Mouse (Mus musculus) heart, embryonic 12.5 days (tissue): ENCODE data around the gene Mpped1. TPM values are rescaled to one million over a fixed set of nuclear protein-coding genes. Genes with fewer than 3 reads are reported as not detected.

Experiments
- ATAC-seq: fragments of 200-750 bp; cut with Nextera tagmentation; 2 replicates; pipeline ENCODE4 v1.8.0; 2017; ENCODE audit warnings: moderate TSS enrichment, moderate library complexity; ENCODE audit not compliant: insufficient number of reproducible peaks, low FRiP score
- H3K27ac ChIP-seq: fragments of 300-500 bp; sonication (generic); 2 replicates; pipeline ENCODE4 v1.5.1; 2016; ENCODE audit warnings: mild to moderate bottlenecking, moderate library complexity; ENCODE audit not compliant: poor library complexity, severe bottlenecking
- H3K27me3 ChIP-seq: fragments of 300-500 bp; sonication (generic); replicated peaks from 2 replicates; pipeline ENCODE4 v1.6.1; 2016; ENCODE audit warnings: mild to moderate bottlenecking, moderate library complexity
- H3K36me3 ChIP-seq: fragments of 300-500 bp; sonication (generic); 2 replicates; pipeline ENCODE4 v1.6.1; 2016; ENCODE audit warnings: mild to moderate bottlenecking, moderate library complexity
- H3K4me1 ChIP-seq: fragments of 300-500 bp; sonication (generic); replicated peaks from 2 replicates; pipeline ENCODE4 v1.6.1; 2016; ENCODE audit warnings: mild to moderate bottlenecking
- H3K4me2 ChIP-seq: fragments of 300-500 bp; sonication (generic); 2 replicates; pipeline ENCODE4 v1.6.1; 2016; ENCODE audit warnings: mild to moderate bottlenecking, moderate library complexity
- H3K4me3 ChIP-seq: fragments of 300-500 bp; sonication (generic); 2 replicates; pipeline ENCODE4 v1.5.1; 2016; ENCODE audit warnings: mild to moderate bottlenecking
- H3K9ac ChIP-seq: fragments of 300-500 bp; sonication (generic); 2 replicates; pipeline ENCODE4 v1.6.1; 2016; ENCODE audit warnings: mild to moderate bottlenecking, moderate library complexity
- H3K9me3 ChIP-seq: fragments of 300-500 bp; sonication (generic); replicated peaks from 2 replicates; pipeline ENCODE4 v1.6.1; 2016; ENCODE audit warnings: mild to moderate bottlenecking, moderate library complexity
- WGBS: fragments of 180-500 bp; shearing (Covaris S2); methylation state at CpG from one replicate; pipeline ENCODE4 v1.1.7; 2016; 5-methylcytosine and 5-hydroxymethylcytosine counted together
- polyA plus RNA-seq: library from polyadenylated mRNA; unstranded; fragments of >200 nt; fragmentation: Nextera tagmentation; extraction: Ambion mirVana; gene quantifications from 2 replicates; pipeline ENCODE4 v1.2.1, GENCODE M21; 2016

The Mpped1 gene
- polyA plus RNA-seq, 1 experiment from 2014 or later = 0.10 TPM

DNA sequence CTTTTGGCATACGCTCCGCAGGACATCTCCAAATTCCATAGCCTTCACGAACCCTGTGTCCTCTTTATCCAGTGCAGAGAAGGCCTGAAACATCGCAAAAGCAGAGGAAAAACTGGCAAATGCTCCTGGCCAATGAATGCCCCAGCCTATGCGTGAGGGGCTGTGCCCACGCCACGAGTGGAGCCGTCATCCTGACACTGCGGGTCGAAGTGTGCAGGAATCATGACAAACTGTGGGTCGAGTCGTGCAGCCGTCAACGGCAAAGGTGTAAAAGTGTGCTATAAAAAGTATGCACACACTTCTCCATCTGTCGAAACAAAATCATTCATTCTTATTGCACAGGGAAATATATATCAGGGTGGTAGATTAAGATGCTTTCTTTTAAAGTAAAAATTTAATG lies 113.6 kb downstream of the Mpped1 start:
- Histone ChIP-seq H3K27me3 (peaks cover 17% of the 10 kb centered on the region; the same call in 1 of the 2 replicates), H3K4me1 (no peaks in the 10 kb centered on the region), H3K4me3 (no peak overlapping the region), H3K9ac (no peak overlapping the region), H3K4me2 (no peak overlapping the region), H3K27ac (no peak overlapping the region), H3K36me3 (no peaks in the 10 kb centered on the region), H3K9me3 (no peaks in the 10 kb centered on the region)
- ATAC-seq = no peak
- 79% methylated on average over 15 of the region's 15 CpGs for WGBS

- peaks cover 17% of the 10 kb centered on the region; the same call in 1 of the 2 replicates for H3K27me3 ChIP-seq
- 75% methylated on average over 7 of the region's 7 CpGs for WGBS
Measured at GRCm38 (mm10) chr15:83894261-83894660, 115.0 kb downstream of the Mpped1 start.

DNA sequence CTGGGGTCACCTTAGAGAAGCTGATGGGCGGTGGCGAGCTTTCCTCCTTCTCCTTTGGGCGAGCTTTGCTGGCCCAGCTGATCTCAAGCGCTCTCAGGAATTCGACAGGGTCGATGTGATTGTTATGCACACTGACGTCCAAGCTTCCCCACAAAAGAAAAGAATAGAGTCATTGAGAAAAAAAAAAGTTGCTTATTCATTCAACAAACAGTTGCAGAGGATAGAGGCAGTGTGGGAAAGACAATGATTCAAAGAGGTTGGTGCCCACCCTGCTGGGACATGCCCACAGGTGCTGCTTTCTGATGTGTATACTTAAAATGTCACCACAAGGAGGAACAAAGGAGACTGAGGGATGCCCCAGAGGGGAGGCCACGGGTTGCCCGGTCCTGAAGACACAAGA lies 116.7 kb downstream of the Mpped1 start:
- H3K4me2 ChIP-seq = no peak overlapping the region
- no peaks in the 10 kb centered on the region for H3K4me1 ChIP-seq
- no peak overlapping the region for H3K9ac ChIP-seq
- 41% methylated on average over 9 of the region's 9 CpGs for WGBS
- H3K36me3 ChIP-seq = no peaks in the 10 kb centered on the region
- H3K9me3 ChIP-seq = no peaks in the 10 kb centered on the region
- H3K4me3 ChIP-seq = no peak overlapping the region
- H3K27ac ChIP-seq = no peak overlapping the region
- peaks cover 17% of the 10 kb centered on the region; the same call in 1 of the 2 replicates for H3K27me3 ChIP-seq
- no peak for ATAC-seq

More at GRCm38 (mm10) chr15:83894261-83894660, 115.0 kb downstream of the Mpped1 start:
- ATAC-seq = no peak
- Histone ChIP-seq H3K9me3 (no peaks in the 10 kb centered on the region), H3K4me1 (no peaks in the 10 kb centered on the region), H3K9ac (no peak overlapping the region), H3K27ac (no peak overlapping the region), H3K4me3 (no peak overlapping the region), H3K4me2 (no peak overlapping the region), H3K36me3 (no peaks in the 10 kb centered on the region)

DNA sequence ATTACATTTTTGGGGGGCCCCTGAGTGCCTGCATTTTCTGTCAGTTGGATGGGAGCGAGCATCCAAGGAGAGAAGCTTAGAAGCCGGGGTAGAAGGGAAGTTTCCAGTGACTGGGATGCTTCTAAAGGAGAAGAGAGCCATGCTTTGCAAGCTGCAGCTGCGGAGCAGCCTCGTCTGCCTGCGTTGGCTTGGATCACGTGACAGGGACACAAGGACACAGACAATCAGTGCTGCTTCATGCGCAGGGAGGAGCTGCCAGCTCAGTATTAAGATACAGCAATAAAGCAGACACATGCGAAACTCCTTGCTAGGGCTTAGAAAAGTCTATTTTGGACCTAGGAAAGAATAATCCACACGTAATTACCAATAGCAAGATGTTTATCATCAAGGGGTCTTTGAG lies 118.0 kb downstream of the Mpped1 start:
- no peaks in the 10 kb centered on the region for H3K9me3 ChIP-seq
- H3K27me3 ChIP-seq = peaks cover 29% of the 10 kb centered on the region
- no peak overlapping the region for H3K4me3 ChIP-seq
- ATAC-seq = no peak
- 61% methylated on average over 9 of the region's 9 CpGs for WGBS
- H3K36me3 ChIP-seq = no peaks in the 10 kb centered on the region
- H3K9ac ChIP-seq = no peak overlapping the region
- no peaks in the 10 kb centered on the region for H3K4me1 ChIP-seq
- no peak overlapping the region for H3K27ac ChIP-seq
- no peak overlapping the region for H3K4me2 ChIP-seq

GRCm38 (mm10) chr15:83906472-83906871 lies 127.2 kb downstream of the Mpped1 start:
- no peaks in the 10 kb centered on the region for H3K4me1 ChIP-seq
- H3K36me3 ChIP-seq = no peaks in the 10 kb centered on the region
- no peak overlapping the region for H3K4me3 ChIP-seq
- H3K27ac ChIP-seq = no peak overlapping the region
- 0 out of 2 replicates have a peak, but pooled peaks cover 5% of the 10 kb centered on the region for H3K9me3 ChIP-seq
- H3K4me2 ChIP-seq = no peak overlapping the region
- no peak for ATAC-seq
- no peak overlapping the region for H3K9ac ChIP-seq
- H3K27me3 ChIP-seq = peaks cover 38% of the 10 kb centered on the region
- WGBS = 89% methylated on average over 13 of the region's 13 CpGs

Other genes with a start within 250 kb of the Mpped1 start
- 119 and 125 TPM in 2 replicates for gene Tspo, start 215.9 kb upstream of the Mpped1 start, polyA plus RNA-seq
- 34.4 and 34.8 TPM in 2 replicates for gene Mcat, start 215.7 kb upstream of the Mpped1 start, polyA plus RNA-seq
- 29.2 and 29.3 TPM in 2 replicates for gene Ttll12, start 184.3 kb upstream of the Mpped1 start, polyA plus RNA-seq
- 16.3 and 16.6 TPM in 2 replicates for gene Scube1, start 54.4 kb upstream of the Mpped1 start, polyA plus RNA-seq